Mouse (Mus musculus) liver, embryonic 14.5 days (tissue): ENCODE data around the gene Impdh2.

Experiments used
- CTCF ChIP-seq: IDR thresholded peaks from 2 replicates; pipeline ENCODE4 v1.5.1; 2016; ENCODE audit warnings: antibody characterized with exemption, low read depth, control low read depth
- EP300 ChIP-seq: IDR thresholded peaks from 2 replicates; pipeline ENCODE4 v1.6.1; 2016; ENCODE audit warnings: antibody characterized with exemption, low read depth

DNA sequence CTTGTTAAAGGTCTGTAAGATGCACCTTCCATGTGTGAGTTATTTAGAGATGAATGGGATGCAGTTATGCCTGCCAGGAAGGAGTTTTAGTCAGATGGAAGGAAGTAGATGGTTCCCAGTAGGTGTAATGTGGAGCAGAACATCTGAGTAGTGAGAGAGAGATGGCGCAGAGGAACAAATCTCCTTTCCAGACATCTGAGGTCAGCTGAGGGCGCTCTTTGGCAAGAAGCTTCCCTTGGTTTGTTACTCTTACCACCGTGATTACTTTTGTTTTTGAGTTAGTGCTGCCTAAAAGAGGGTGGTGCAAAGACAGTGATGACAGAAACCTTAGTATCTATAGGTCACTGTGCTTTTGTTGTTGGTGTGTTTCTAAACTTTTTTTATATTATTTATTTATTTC lies 34.7 kb upstream of the Impdh2 start:
- TF ChIP-seq CTCF (no peak), EP300 (no peak)
